Mouse (Mus musculus): ENCODE results near the gene L3mbtl4. TPM values are rescaled to one million over a fixed set of nuclear protein-coding genes. Genes with fewer than 3 reads are reported as not detected.
A peak's percentile ranks its signal among the peaks of the same experiment; 100 is the strongest.

L3mbtl4 gene
- 1 to 10 TPM; 1.6 to 3.6 TPM for total RNA-seq (2021)

DNA sequence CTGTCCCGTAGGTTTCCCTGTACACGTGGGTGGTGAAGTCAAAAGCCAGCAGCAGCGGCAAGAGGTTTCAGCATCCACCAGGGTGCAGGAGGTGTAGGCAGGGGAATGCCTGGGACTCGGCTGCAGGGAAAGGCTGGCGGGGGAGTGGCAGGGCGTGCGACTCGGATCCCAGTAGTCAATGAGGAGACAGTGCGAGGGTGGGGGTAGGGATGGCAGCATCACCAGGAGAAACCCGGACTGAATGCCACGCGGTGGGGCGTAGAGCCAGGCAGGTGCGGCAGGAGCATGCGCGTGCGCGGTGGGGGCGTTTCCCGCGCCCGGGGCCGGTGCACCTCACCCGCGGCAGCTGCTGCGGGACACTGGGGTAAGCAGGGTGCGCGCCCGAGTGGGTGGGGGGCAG lies at the start of gene L3mbtl4:
Gene L3mbtl4, plus strand, starts transcription at position 271 of the 400 bp plus-strand sequence.
- intact Hi-C loops (cut with DNase I): no loop called here
- DNase-seq (ENCODE audit: low spot score in 2 of 2): peak; percentile 21 to 29

GRCm38 (mm10) chr17:68230484-68230883 lies 43.1 kb upstream of the L3mbtl4 start:
- DNase-seq (ENCODE audit: low spot score in 2 of 2): peak in 1 of 2 experiments; percentile 5
- intact Hi-C loops (cut with DNase I): no loop called here

- DNase-seq (ENCODE audit: low spot score in 2 of 2): no peak
- intact Hi-C loops (cut with DNase I): no loop called here
These were observed 38.2 kb upstream of the L3mbtl4 start for GRCm38 (mm10) chr17:68235380-68235779.

DNA sequence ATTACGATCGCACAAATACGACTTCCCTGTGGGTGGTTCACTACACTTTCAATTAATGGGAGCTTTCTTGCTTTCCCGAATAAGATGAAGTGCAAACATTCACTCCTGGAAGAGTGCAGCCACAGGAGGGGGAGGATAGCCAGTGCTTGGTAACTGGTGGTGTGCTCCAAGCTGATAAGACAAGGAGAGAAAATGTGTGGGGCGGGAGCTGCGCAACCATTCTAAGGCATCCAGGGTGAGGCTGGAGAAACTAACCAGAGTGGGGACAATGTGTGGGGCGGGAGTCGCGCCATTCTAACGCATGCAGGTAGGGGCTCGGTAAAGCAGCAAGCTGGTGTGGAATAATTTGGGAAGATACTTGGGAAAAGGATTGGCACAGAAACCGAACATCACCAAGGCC lies 36.6 kb upstream of the L3mbtl4 start:
- DNase-seq (ENCODE audit: low spot score in 2 of 2): no peak
- intact Hi-C loops (cut with DNase I): no loop called here

GRCm38 (mm10) chr17:68240171-68240570 lies 33.4 kb upstream of the L3mbtl4 start:
- DNase-seq (ENCODE audit: low spot score in 2 of 2): no peak
- intact Hi-C loops (cut with DNase I): no loop called here

DNA sequence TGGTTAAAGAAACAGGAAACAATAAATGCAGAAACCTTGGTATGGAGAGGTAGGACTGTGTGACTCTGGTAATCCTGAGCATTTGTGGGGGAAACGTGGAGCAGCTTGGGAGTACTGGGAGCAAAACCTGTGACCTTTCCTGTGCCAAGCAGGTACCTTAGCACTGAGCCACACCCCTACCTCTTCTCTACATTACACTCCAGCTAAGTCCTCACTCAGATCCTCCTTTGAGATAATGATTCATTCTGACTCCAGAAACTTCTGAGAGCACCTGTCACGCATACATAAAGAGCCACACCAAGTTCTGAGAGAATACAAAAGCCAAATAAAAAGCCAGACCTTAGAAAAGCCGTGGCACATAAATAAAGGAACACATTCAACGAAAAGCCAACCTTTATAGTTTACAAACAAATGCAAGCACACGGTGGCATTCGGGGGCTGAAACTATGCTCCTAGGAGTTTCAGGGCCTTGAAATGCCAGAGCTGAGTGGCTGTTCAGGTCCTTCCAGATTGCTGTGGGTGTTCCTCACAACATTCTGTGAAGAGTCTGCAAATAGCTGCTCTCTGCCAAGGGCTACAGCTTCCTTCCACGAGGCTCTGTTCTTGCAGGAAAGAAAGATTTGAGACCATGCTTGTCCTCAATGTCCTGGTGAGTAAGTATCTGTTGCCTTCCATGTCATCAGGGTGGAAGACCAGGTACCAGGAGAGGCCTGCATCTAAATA lies 8.6 kb upstream of the L3mbtl4 start:
- intact Hi-C loops (cut with DNase I): no loop called here
- DNase-seq (ENCODE audit: low spot score in 2 of 2): peak; percentile 27 to 32

GRCm38 (mm10) chr17:68273954-68274353 lies 357 bp downstream of the L3mbtl4 start:
- no peak for DNase-seq (ENCODE audit: low spot score in 2 of 2)
- intact Hi-C loops (cut with DNase I): no loop called here

DNA sequence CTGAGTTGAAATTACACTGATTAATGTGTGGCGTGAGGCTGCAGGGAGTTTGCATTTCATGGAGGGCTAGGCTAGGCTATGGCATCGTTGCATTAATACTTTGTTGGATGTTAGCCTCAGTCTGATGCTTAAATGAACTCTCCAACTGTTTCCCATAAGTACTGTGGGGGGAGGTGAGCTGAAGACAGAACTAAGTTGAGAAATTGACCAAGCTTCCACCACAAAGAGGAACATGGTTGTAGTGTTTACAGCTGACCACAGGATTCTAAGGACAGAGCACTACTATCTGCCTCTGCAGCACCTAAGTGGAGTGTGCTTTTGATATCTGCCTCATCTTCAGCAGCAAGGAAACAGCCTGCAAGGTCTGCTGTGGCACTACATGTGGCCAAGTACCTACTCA lies 1.5 kb downstream of the L3mbtl4 start:
- intact Hi-C loops (cut with DNase I): no loop called here

DNA sequence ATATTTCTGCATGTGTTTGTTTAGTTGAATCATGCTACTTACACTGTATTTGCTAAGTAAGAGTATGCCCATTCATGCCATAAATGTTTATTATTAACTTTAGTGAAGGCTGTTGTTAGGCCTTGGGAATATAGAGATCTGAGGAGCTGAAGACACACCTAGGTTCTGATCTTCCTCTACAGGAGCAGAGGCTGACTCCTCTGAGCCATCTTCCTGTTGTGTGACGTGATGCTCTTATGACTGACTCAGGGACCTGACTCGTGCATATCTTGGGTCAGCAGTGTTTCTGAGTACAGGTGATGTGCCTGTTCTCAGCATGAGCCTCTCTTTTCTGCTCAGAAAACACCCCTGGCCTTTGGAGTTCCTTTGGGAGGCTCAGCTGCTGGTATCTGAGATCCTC lies 7.3 kb downstream of the L3mbtl4 start:
- no peak for DNase-seq (ENCODE audit: low spot score in 2 of 2)
- intact Hi-C loops (cut with DNase I): loop anchor here (10.0 kb wide), 1 partner anchor 354 kb away; no protein-coding TSS in a partner anchor

More for the DNA sequence above, 1.5 kb downstream of the L3mbtl4 start:
- DNase-seq (ENCODE audit: low spot score in 2 of 2): no peak

DNA sequence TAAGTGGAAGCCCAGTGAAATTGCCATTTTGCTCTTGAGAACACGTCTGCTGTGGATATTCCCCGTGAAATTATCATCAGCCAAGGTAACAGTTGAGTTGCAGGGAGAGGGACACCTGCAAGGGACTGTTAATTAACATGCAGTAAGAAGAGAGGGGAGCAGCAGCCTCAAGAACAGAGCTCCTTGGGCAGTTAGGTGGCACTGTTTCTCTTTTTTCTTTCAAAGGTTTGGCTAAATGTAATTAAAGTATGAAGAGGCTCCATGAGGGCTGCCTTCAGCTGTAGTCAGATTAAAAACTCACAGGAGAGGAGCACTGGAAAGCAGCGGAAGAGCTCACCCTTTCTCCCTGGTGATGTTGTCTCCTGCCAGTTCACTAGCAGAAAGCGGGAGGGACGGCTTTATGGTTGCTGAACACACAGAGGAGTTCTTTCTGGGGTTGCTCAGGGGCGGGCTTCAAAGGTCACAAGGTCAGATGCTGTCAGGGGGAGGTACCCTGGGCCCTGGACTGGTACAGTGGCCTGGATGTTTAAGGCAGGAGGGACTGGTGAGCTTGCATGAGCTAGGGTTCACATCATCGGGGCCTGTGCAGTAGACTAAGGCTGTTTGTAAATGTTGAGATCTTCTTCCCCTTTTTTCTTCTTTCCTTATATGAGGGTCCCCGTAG lies 11.7 kb downstream of the L3mbtl4 start:
- intact Hi-C loops (cut with DNase I): loop anchor here (5.0 to 10.0 kb wide), 2 partner anchors 350 to 582 kb away; no protein-coding TSS in a partner anchor
- no peak for DNase-seq (ENCODE audit: low spot score in 2 of 2)

- no peak for DNase-seq (ENCODE audit: low spot score in 2 of 2)
- intact Hi-C loops (cut with DNase I): loop anchor here (5.0 to 10.0 kb wide), 2 partner anchors 347 to 579 kb away; no protein-coding TSS in a partner anchor
These were observed 14.5 kb downstream of the L3mbtl4 start for GRCm38 (mm10) chr17:68288094-68288493.

DNA sequence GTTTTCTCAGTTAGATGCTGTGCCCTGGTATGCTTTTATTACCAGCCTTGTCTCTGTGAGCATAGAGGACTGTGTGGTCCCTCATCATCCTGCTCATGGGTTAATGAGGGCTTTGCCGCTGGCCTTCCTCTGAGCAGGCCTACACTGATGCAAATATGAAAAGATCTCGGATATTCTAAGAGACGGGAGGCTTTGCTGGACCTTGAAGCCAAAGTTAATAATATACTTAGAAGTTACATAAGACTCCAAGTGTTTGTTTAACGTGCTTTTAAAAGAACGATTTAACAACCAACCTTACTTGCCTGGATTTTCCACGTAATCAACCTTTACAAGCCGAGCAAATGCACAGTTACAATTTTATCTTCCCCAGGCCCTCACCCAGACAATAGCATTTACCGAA lies 15.1 kb downstream of the L3mbtl4 start:
- intact Hi-C loops (cut with DNase I): loop anchor here (5.0 to 10.0 kb wide), 2 partner anchors 346 to 579 kb away; no protein-coding TSS in a partner anchor
- DNase-seq (ENCODE audit: low spot score in 2 of 2): no peak

- DNase-seq (ENCODE audit: low spot score in 2 of 2): no peak
- intact Hi-C loops (cut with DNase I): loop anchor here (5.0 kb wide), 1 partner anchor 555 kb away; no protein-coding TSS in a partner anchor
These were observed 18.2 kb downstream of the L3mbtl4 start for GRCm38 (mm10) chr17:68291713-68292364.

GRCm38 (mm10) chr17:68308381-68308780 lies 34.8 kb downstream of the L3mbtl4 start:
- DNase-seq (ENCODE audit: low spot score in 2 of 2): no peak
- intact Hi-C loops (cut with DNase I): no loop called here

DNA sequence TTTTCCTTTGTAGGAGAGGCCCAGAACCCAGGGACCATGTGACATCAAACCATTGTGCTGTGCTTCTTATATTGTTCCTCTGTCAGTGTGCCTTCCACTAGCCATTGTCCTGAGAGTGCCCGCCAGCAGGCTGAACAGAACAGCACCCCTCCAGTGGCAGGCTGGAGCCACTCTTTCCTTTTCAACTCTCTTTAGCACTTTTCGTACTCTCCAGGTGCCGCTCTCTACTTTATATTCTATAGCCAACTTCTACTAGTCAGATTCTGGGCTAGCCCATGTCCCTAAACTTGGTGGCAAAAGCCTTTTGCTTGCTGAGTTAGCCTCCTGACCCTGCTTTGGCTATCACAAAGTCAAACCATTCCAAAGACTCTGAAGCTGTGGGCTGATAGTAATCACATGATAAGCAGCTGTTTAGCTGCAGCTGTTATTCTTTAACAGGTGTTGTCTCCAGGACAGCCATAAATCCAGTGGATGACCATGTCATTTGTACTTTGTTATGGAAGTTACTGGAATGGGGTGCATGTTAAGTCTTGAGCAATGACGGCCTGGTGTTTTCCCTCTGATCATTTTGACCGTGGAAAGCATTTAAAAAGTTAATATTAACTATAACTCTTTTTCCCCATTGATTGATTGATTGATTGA lies 38.8 kb downstream of the L3mbtl4 start:
- DNase-seq (ENCODE audit: low spot score in 2 of 2): no peak
- intact Hi-C loops (cut with DNase I): no loop called here

DNA sequence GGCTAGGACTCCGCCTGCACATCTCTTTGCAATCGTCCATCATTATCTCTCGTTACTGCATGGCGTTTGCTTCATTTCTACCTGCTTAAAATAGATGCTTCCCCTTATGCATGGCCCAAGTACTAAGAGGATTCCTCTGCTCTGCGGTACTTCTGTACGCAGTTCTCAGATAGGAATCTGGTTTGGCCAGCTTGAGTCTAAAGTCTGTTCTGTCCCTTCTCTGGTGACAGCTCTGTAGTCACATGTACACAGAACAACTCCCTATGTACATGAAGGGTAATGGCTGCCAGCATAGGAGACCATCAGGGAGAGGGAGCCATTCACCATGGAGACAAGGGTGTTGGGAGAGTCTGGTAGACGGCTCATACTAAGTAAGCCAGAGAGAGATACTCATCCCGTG lies 47.3 kb downstream of the L3mbtl4 start:
- no peak for DNase-seq (ENCODE audit: low spot score in 2 of 2)
- intact Hi-C loops (cut with DNase I): no loop called here

DNA sequence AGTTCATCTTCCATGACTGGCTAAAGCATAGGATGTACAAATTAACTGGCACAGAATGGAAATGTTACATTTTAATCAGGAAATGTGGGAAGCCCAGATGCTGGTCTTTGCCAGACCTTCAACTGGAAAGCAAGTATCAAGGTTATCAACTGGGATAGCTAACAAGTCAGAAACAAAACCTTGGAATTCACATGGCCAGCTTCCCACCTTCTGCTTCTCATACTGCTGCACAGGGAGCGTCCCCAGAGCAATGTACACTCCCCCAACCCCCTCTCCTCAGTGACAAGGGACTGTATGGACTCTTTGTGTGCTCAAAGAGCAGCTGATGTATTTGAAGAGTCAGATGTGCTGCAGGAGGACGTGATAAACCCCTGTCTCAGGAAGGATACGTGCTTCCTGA lies 49.0 kb downstream of the L3mbtl4 start:
- no peak for DNase-seq (ENCODE audit: low spot score in 2 of 2)
- intact Hi-C loops (cut with DNase I): no loop called here

DNA sequence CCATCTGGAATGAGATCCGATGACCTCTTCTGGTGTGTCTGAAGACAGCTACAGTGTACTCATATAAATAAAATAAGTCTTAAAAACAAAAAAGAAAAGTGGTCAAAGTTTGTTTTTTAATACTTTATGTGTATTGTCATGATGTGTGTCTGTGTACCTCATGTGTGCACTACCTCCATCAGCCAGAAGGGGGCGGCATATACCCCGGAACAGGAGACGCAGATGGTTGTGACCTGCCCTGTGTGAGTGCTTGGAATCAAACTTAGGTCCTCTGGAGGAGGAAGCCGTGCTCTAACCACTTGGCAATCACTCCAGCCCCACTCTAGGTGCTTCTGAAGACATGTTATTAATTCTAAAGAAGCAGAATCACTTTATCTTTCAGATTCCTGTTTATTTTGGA lies 58.6 kb downstream of the L3mbtl4 start:
- DNase-seq (ENCODE audit: low spot score in 2 of 2): no peak
- intact Hi-C loops (cut with DNase I): no loop called here

DNA sequence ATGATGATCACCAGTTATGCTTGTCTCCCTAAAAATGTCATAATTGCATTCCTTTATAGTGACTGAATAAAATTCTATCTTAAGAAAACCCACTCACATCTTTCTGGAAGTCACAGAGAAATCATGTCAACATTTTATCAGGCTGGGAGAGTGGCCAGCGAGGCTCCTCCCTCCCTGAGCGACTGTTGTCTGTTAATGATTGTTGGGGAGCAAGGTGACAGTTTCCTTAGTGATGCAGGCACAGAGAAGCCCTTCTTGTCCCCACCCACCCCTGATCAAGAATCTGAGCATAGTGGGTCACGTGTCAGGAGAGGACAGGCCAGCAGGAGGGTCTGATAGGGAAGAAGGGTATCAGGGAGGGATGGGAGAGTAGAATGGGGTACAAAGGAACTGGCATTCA lies 59.8 kb downstream of the L3mbtl4 start:
- intact Hi-C loops (cut with DNase I): no loop called here
- DNase-seq (ENCODE audit: low spot score in 2 of 2): no peak
